Mouse (Mus musculus): ENCODE data around the gene 1110051M20Rik. TPM values are rescaled to one million over a fixed set of nuclear protein-coding genes. Genes with fewer than 3 reads are reported as not detected.
A peak's percentile ranks its signal among the peaks of the same experiment; 100 is the strongest.
"Not testable (repeated sequence)": the region's sequence is repeated elsewhere in the genome, so short reads cannot be mapped to it uniquely, and the experiment has no call there.

The 1110051M20Rik gene
- 66.9 and 71.1 TPM in 2 replicates for polyA plus RNA-seq (2015; fragmentation: Nextera tagmentation; extraction: Ambion mirVana)

- Histone ChIP-seq H3K27me3 (no peaks in the 10 kb centered on the region), H3K9ac (peak within 1 kb of the TSS; percentile 72), H3K4me3 (peak within 1 kb of the TSS; percentile 73), H3K4me2 (peak within 1 kb of the TSS; percentile 67), H3K36me3 (no peaks in the 10 kb centered on the region), H3K9me3 (no peaks in the 10 kb centered on the region), H3K4me1 (peaks cover 5% of the 10 kb centered on the region; the same call in 1 of the 2 replicates), H3K27ac (peak within 1 kb of the TSS; percentile 45; the same call in 1 of the 2 replicates)
- peak; percentile 90; the same call in 1 of the 2 replicates for ATAC-seq (ENCODE audit: insufficient number of reproducible peaks, insufficient read depth, low FRiP score, low TSS enrichment, low read depth)
- WGBS: 1% methylated on average over 19 of the region's 19 CpGs
These were observed at the start of gene 1110051M20Rik for GRCm38 (mm10) chr2:91444286-91444892. Gene 1110051M20Rik (minus strand): TSS chr2:91444704.

DNA sequence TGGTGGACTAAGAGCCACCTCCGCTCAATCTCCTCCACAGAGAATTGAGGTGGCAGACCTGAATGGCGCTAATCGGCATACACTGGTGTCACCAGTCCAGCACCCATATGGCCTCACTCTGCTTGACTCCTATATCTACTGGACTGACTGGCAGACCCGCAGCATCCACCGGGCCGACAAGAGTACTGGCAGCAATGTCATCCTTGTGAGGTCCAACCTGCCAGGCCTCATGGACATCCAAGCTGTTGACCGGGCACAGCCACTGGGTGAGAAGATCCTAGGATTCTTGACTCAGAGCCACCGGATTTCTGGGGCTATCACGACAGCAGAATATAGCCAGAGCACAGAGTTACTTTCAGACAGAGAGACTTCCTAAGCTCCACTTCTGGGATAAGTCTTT, 49.5 kb upstream of the 1110051M20Rik start:
- Histone ChIP-seq H3K4me3 (no peak overlapping the region), H3K27ac (no peak overlapping the region), H3K36me3 (peaks cover 95% of the 10 kb centered on the region), H3K4me2 (no peak overlapping the region), H3K27me3 (no peaks in the 10 kb centered on the region), H3K4me1 (no peaks in the 10 kb centered on the region), H3K9me3 (no peaks in the 10 kb centered on the region), H3K9ac (no peak overlapping the region)
- WGBS: 95% methylated on average over 9 of the region's 9 CpGs
- ATAC-seq (ENCODE audit: insufficient number of reproducible peaks, insufficient read depth, low FRiP score, low TSS enrichment, low read depth): no peak

- WGBS: 95% methylated on average over 12 of the region's 12 CpGs
- H3K27me3 ChIP-seq: no peaks in the 10 kb centered on the region
- ATAC-seq (ENCODE audit: insufficient number of reproducible peaks, insufficient read depth, low FRiP score, low TSS enrichment, low read depth): no peak
- H3K4me1 ChIP-seq: no peaks in the 10 kb centered on the region
- H3K9ac ChIP-seq: no peak overlapping the region
- no peaks in the 10 kb centered on the region for H3K9me3 ChIP-seq
- H3K4me2 ChIP-seq: no peak overlapping the region
- no peak overlapping the region for H3K4me3 ChIP-seq
- no peak overlapping the region for H3K27ac ChIP-seq
- peaks cover 90% of the 10 kb centered on the region for H3K36me3 ChIP-seq
These were observed 47.6 kb upstream of the 1110051M20Rik start for GRCm38 (mm10) chr2:91492071-91492635.

DNA sequence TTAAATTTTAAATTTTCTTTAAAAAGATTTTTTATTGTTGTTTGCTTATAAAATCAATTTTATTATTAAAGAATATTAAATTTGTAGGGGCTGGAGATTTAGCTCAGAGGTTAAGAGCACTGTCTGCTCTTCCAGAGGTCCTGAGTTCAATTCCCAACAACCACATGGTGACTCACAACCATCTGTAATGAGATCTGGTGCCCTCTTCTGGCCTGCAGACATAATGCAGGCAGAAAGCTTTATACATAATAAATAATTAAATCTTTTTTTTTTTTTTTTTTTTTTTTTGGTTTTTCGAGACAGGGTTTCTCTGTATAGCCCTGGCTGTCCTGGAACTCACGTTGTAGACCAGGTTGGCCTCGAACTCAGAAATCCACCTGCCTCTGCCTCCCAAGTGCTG, 42.8 kb upstream of the 1110051M20Rik start:
- 49% methylated on average over 3 of the region's 3 CpGs for WGBS
- not testable (repeated sequence) for H3K9me3 ChIP-seq; H3K27me3 ChIP-seq; H3K4me2 ChIP-seq; H3K9ac ChIP-seq; H3K4me3 ChIP-seq; H3K4me1 ChIP-seq; ATAC-seq (ENCODE audit: insufficient number of reproducible peaks, insufficient read depth, low FRiP score, low TSS enrichment, low read depth); H3K27ac ChIP-seq
- peaks cover 84% of the 10 kb centered on the region for H3K36me3 ChIP-seq

- Histone ChIP-seq H3K4me3 (no peak overlapping the region), H3K27me3 (no peaks in the 10 kb centered on the region), H3K9me3 (no peaks in the 10 kb centered on the region), H3K36me3 (peaks cover 80% of the 10 kb centered on the region), H3K9ac (no peak overlapping the region), H3K4me2 (no peak overlapping the region), H3K27ac (no peak overlapping the region), H3K4me1 (no peaks in the 10 kb centered on the region)
- 81% methylated on average over 6 of the region's 6 CpGs for WGBS
- ATAC-seq (ENCODE audit: insufficient number of reproducible peaks, insufficient read depth, low FRiP score, low TSS enrichment, low read depth): no peak
These were observed 40.8 kb upstream of the 1110051M20Rik start for GRCm38 (mm10) chr2:91485256-91485655.

DNA sequence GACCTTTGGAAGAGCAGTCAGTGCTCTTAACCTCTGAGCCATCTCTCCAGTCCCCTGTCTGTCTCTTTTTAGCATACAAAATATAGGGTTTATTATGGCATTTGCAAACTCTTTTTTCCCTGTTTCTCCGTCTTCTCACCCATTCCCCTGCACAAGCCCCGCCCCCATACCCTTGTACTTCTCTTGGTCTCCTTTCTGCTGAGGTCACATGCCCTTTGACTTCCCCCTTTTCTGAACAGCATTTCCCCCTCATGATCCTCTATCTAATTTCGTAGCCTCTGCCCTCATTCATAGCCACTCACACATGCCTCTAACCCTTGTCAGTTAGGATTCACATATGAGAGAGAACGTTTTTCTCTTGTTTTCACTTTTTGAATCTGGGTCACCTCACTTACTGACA, 40.2 kb upstream of the 1110051M20Rik start:
- Histone ChIP-seq H3K36me3 (peaks cover 80% of the 10 kb centered on the region), H3K9me3 (no peaks in the 10 kb centered on the region), H3K4me2 (no peak overlapping the region), H3K27me3 (no peaks in the 10 kb centered on the region), H3K4me3 (no peak overlapping the region), H3K9ac (no peak overlapping the region), H3K4me1 (no peaks in the 10 kb centered on the region), H3K27ac (no peak overlapping the region)
- ATAC-seq (ENCODE audit: insufficient number of reproducible peaks, insufficient read depth, low FRiP score, low TSS enrichment, low read depth): no peak
- WGBS: 76% methylated on average over 4 of the region's 4 CpGs

- ATAC-seq (ENCODE audit: insufficient number of reproducible peaks, insufficient read depth, low FRiP score, low TSS enrichment, low read depth): no peak
- peaks cover 84% of the 10 kb centered on the region for H3K36me3 ChIP-seq
- no peak overlapping the region for H3K9ac ChIP-seq
- H3K4me2 ChIP-seq: no peak overlapping the region
- H3K27ac ChIP-seq: no peak overlapping the region
- no peaks in the 10 kb centered on the region for H3K9me3 ChIP-seq
- 59% methylated on average over 6 of the region's 6 CpGs for WGBS
- H3K4me3 ChIP-seq: no peak overlapping the region
- H3K4me1 ChIP-seq: 0 out of 2 replicates have a peak, but pooled peaks cover 2% of the 10 kb centered on the region
- no peaks in the 10 kb centered on the region for H3K27me3 ChIP-seq
These were observed 36.5 kb upstream of the 1110051M20Rik start for GRCm38 (mm10) chr2:91480805-91481514.

DNA sequence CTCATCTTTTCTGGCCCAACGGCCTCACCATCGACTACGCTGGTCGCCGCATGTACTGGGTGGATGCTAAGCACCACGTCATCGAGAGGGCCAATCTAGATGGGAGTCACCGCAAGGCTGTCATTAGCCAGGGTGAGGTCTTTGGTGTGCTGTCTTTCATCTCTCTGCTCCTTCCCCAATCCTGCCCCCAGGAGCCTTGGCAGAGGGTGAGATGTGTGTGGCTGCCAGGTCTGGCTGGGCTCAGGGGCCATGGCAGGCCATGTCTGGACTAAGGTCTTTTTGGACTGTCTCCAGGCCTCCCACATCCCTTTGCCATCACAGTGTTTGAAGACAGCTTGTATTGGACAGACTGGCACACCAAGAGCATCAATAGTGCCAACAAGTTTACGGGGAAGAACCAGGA, 35.9 kb upstream of the 1110051M20Rik start:
- Histone ChIP-seq H3K27ac (no peak overlapping the region), H3K4me2 (no peak overlapping the region), H3K36me3 (peaks cover 84% of the 10 kb centered on the region), H3K27me3 (no peaks in the 10 kb centered on the region), H3K9me3 (no peaks in the 10 kb centered on the region), H3K9ac (no peak overlapping the region), H3K4me1 (0 out of 2 replicates have a peak, but pooled peaks cover 3% of the 10 kb centered on the region), H3K4me3 (no peak overlapping the region)
- 93% methylated on average over 9 of the region's 9 CpGs for WGBS
- ATAC-seq (ENCODE audit: insufficient number of reproducible peaks, insufficient read depth, low FRiP score, low TSS enrichment, low read depth): no peak

DNA sequence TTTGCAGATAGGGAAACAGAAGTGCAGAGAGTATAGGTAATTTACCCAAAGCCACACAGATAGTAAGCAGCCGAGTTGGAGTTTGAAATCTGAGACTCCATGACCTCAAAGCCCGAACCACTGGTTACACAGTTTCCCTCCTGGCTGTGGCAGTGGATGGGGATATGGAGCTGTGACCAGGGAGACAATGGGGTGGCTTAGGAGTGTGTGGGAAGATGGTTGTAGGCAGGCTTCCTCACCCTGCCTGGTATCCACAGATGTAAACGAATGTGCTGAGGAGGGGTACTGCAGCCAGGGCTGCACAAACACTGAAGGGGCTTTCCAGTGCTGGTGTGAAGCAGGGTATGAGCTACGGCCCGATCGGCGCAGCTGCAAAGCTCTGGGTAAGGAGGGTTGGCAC, 32.3 kb upstream of the 1110051M20Rik start:
- 73% methylated on average over 7 of the region's 7 CpGs for WGBS
- Histone ChIP-seq H3K4me2 (no peak overlapping the region), H3K36me3 (peaks cover 92% of the 10 kb centered on the region), H3K27ac (no peak overlapping the region), H3K9ac (no peak overlapping the region), H3K27me3 (no peaks in the 10 kb centered on the region), H3K9me3 (no peaks in the 10 kb centered on the region), H3K4me1 (peaks cover 11% of the 10 kb centered on the region; the same call in 1 of the 2 replicates), H3K4me3 (no peak overlapping the region)
- no peak for ATAC-seq (ENCODE audit: insufficient number of reproducible peaks, insufficient read depth, low FRiP score, low TSS enrichment, low read depth)

DNA sequence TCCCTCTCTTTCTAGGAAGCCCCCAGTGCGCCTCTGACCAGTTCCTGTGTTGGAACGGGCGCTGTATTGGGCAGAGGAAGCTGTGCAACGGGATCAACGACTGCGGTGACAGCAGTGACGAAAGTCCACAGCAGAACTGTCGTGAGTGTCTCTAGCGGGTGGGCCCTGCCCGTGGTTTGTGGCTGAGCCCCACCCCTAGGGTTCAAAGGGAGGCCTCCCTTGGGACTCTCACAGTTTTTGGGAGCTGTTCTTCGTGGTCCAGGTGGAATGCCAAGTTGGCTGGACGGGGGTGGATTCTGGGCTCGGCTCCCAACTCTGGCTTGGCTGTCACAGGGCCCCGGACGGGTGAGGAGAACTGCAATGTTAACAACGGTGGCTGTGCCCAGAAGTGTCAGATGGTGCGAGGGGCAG, 31.8 kb upstream of the 1110051M20Rik start:
- peaks cover 11% of the 10 kb centered on the region; the same call in 1 of the 2 replicates for H3K4me1 ChIP-seq
- H3K36me3 ChIP-seq: peaks cover 89% of the 10 kb centered on the region
- no peaks in the 10 kb centered on the region for H3K9me3 ChIP-seq
- H3K9ac ChIP-seq: 0 out of 2 replicates have a peak overlapping the region, but pooled peaks have one; percentile 27
- 71% methylated on average over 17 of the region's 17 CpGs for WGBS
- no peak overlapping the region for H3K4me3 ChIP-seq
- no peak overlapping the region for H3K4me2 ChIP-seq
- ATAC-seq (ENCODE audit: insufficient number of reproducible peaks, insufficient read depth, low FRiP score, low TSS enrichment, low read depth): no peak
- no peak overlapping the region for H3K27ac ChIP-seq
- no peaks in the 10 kb centered on the region for H3K27me3 ChIP-seq

GRCm38 (mm10) chr2:91475791-91476190, 31.3 kb upstream of the 1110051M20Rik start:
- Histone ChIP-seq H3K4me2 (no peak overlapping the region), H3K27ac (no peak overlapping the region; the same call in 1 of the 2 replicates), H3K4me3 (no peak overlapping the region), H3K9ac (0 out of 2 replicates have a peak overlapping the region, but pooled peaks have one; percentile 27), H3K4me1 (peaks cover 11% of the 10 kb centered on the region; the same call in 1 of the 2 replicates), H3K36me3 (peaks cover 91% of the 10 kb centered on the region), H3K27me3 (no peaks in the 10 kb centered on the region), H3K9me3 (no peaks in the 10 kb centered on the region)
- WGBS: 64% methylated on average over 7 of the region's 7 CpGs
- ATAC-seq (ENCODE audit: insufficient number of reproducible peaks, insufficient read depth, low FRiP score, low TSS enrichment, low read depth): no peak
